Mouse (Mus musculus): ENCODE results near the gene Pla2g1b. TPM values are rescaled to one million over a fixed set of nuclear protein-coding genes. Genes with fewer than 3 reads are reported as not detected.

The Pla2g1b gene
- total RNA-seq, 4 experiments from 2014 or later = not detected

GRCm38 (mm10) chr5:115444130-115444529 is 21.9 kb upstream of the Pla2g1b start:
- no peak for DNase-seq (ENCODE audit: low spot score in 2 of 2)

GRCm38 (mm10) chr5:115447108-115447507 is 19.0 kb upstream of the Pla2g1b start:
- DNase-seq (ENCODE audit: low spot score in 2 of 2) = no peak

- no peak for DNase-seq (ENCODE audit: low spot score in 2 of 2)
These were observed 16.8 kb upstream of the Pla2g1b start for GRCm38 (mm10) chr5:115449247-115449646.

GRCm38 (mm10) chr5:115450410-115451317 is 15.4 kb upstream of the Pla2g1b start:
- DNase-seq (ENCODE audit: low spot score in 2 of 2) = no peak

GRCm38 (mm10) chr5:115454422-115455090 is 11.5 kb upstream of the Pla2g1b start:
- no peak for DNase-seq (ENCODE audit: low spot score in 2 of 2)

GRCm38 (mm10) chr5:115455838-115456237 is 10.2 kb upstream of the Pla2g1b start:
- no peak for DNase-seq (ENCODE audit: low spot score in 2 of 2)

GRCm38 (mm10) chr5:115458918-115459317 is 7.1 kb upstream of the Pla2g1b start:
- no peak for DNase-seq (ENCODE audit: low spot score in 2 of 2)

GRCm38 (mm10) chr5:115464408-115465115 is 1.5 kb upstream of the Pla2g1b start:
- no peak for DNase-seq (ENCODE audit: low spot score in 2 of 2)

- DNase-seq (ENCODE audit: low spot score in 2 of 2) = no peak
These were observed 3.7 kb downstream of the Pla2g1b start for GRCm38 (mm10) chr5:115469791-115470190.

GRCm38 (mm10) chr5:115470766-115471531 is 4.9 kb downstream of the Pla2g1b start:
- DNase-seq (ENCODE audit: low spot score in 2 of 2) = no peak

- DNase-seq (ENCODE audit: low spot score in 2 of 2) = no peak
These were observed 7.1 kb downstream of the Pla2g1b start for GRCm38 (mm10) chr5:115473191-115473590.

GRCm38 (mm10) chr5:115474174-115474828 is 8.2 kb downstream of the Pla2g1b start:
- DNase-seq (ENCODE audit: low spot score in 2 of 2) = no peak

GRCm38 (mm10) chr5:115475337-115476106 is 9.5 kb downstream of the Pla2g1b start:
- DNase-seq (ENCODE audit: low spot score in 2 of 2) = peak; percentile 58 to 63

- DNase-seq (ENCODE audit: low spot score in 2 of 2) = no peak
These were observed 10.2 kb downstream of the Pla2g1b start for GRCm38 (mm10) chr5:115476107-115476727.

- DNase-seq (ENCODE audit: low spot score in 2 of 2) = no peak
These were observed 13.5 kb downstream of the Pla2g1b start for GRCm38 (mm10) chr5:115479561-115479960.

- no peak for DNase-seq (ENCODE audit: low spot score in 2 of 2)
These were observed 14.0 kb downstream of the Pla2g1b start for GRCm38 (mm10) chr5:115480101-115480500.

- DNase-seq (ENCODE audit: low spot score in 2 of 2) = no peak
These were observed 16.6 kb downstream of the Pla2g1b start for GRCm38 (mm10) chr5:115482390-115483265.

- no peak for DNase-seq (ENCODE audit: low spot score in 2 of 2)
These were observed 17.3 kb downstream of the Pla2g1b start for GRCm38 (mm10) chr5:115483385-115483784.
